Mouse (Mus musculus) intestine, postnatal 0 days (tissue): Measurements from ENCODE around the gene Ddx31. TPM values are rescaled to one million over a fixed set of nuclear protein-coding genes. Genes with fewer than 3 reads are reported as not detected.

Source experiments
- ATAC-seq: fragments of 200-750 bp; cut with Nextera tagmentation; 2 replicates; pipeline ENCODE4 v1.8.0; 2017; ENCODE audit warnings: mild to moderate bottlenecking, moderate TSS enrichment, moderate library complexity
- H3K27ac ChIP-seq: fragments of 300-500 bp; sonication (generic); 2 replicates; pipeline ENCODE4 v1.5.1; 2014; ENCODE audit warnings: mild to moderate bottlenecking, low read depth, low read length, moderate library complexity
- H3K27me3 ChIP-seq: fragments of 300-500 bp; sonication (generic); replicated peaks from 2 replicates; pipeline ENCODE4 v1.6.1; 2014; ENCODE audit warnings: low read length, mixed read lengths; ENCODE audit not compliant: control insufficient read depth, insufficient read depth
- H3K36me3 ChIP-seq: fragments of 300-500 bp; sonication (generic); 2 replicates; pipeline ENCODE4 v1.6.1; 2014; ENCODE audit warnings: mild to moderate bottlenecking, moderate library complexity; ENCODE audit not compliant: control insufficient read depth, insufficient read depth
- H3K4me1 ChIP-seq: fragments of 300-500 bp; sonication (generic); replicated peaks from 2 replicates; pipeline ENCODE4 v1.6.1; 2014; ENCODE audit warnings: antibody characterized with exemption, low read length, mixed read lengths; ENCODE audit not compliant: control insufficient read depth, insufficient read depth
- H3K4me2 ChIP-seq: fragments of 300-500 bp; sonication (generic); replicated peaks from 2 replicates; pipeline ENCODE4 v1.6.1; 2014; ENCODE audit warnings: low read depth, mild to moderate bottlenecking, moderate library complexity
- H3K4me3 ChIP-seq: fragments of 300-500 bp; sonication (generic); 2 replicates; pipeline ENCODE4 v1.5.1; 2014; ENCODE audit warnings: low read depth, low read length
- H3K9ac ChIP-seq: fragments of 300-500 bp; sonication (generic); 2 replicates; pipeline ENCODE4 v1.6.1; 2014; ENCODE audit warnings: mild to moderate bottlenecking, low read depth, low read length
- H3K9me3 ChIP-seq: fragments of 300-500 bp; sonication (generic); 2 replicates; pipeline ENCODE4 v1.6.1; 2016; ENCODE audit warnings: mixed run types; ENCODE audit not compliant: control insufficient read depth
- CTCF ChIP-seq: sonication (generic); IDR thresholded peaks from 2 replicates; pipeline ENCODE4 v1.5.1; 2016; ENCODE audit warnings: low read depth, mild to moderate bottlenecking, control low read depth, antibody characterized with exemption, moderate library complexity
- WGBS: fragments of 180-500 bp; shearing (Covaris S2); extraction: QIAGEN DNeasy Blood & Tissue Kit; methylation state at CpG from one replicate; pipeline ENCODE4 v1.1.7; 2014; 5-methylcytosine and 5-hydroxymethylcytosine counted together
- polyA plus RNA-seq: library from polyadenylated mRNA; unstranded; fragments of >200 nt; fragmentation: Nextera tagmentation; extraction: Ambion mirVana; gene quantifications from 2 replicates; pipeline ENCODE4 v1.2.1, GENCODE M21; 2015

Gene Ddx31
- polyA plus RNA-seq, 1 experiment from 2014 or later, result 3.0 TPM

DNA sequence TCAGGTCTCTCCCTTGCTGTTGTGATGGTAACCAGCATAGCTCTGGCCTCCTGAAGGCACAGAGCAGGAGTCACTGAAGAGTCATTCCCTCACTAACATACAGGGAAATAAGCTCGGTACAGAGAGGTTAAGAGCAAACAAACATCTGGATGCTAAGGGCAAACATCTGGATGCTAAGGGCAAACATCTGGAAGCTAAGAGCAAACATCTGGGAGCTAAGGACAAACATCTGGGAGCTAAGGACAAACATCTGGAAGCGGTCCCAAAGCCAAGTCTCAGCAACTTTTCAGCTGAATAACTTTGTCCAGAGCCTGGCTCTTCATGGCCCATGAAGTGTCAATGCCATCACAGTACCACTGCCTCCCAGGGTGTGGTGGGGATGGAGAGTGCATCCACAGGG is 40.6 kb upstream of the Ddx31 start:
- no peaks in the 10 kb centered on the region for H3K36me3 ChIP-seq
- TF ChIP-seq CTCF, result no peak
- no peaks in the 10 kb centered on the region for H3K4me1 ChIP-seq
- no peak overlapping the region for H3K27ac ChIP-seq
- no peak overlapping the region for H3K9ac ChIP-seq
- no peak for ATAC-seq
- H3K27me3 ChIP-seq, result no peaks in the 10 kb centered on the region
- H3K9me3 ChIP-seq, result no peaks in the 10 kb centered on the region
- no peak overlapping the region for H3K4me3 ChIP-seq
- WGBS, result 30% methylated on average over 2 of the region's 2 CpGs
- no peak overlapping the region for H3K4me2 ChIP-seq

DNA sequence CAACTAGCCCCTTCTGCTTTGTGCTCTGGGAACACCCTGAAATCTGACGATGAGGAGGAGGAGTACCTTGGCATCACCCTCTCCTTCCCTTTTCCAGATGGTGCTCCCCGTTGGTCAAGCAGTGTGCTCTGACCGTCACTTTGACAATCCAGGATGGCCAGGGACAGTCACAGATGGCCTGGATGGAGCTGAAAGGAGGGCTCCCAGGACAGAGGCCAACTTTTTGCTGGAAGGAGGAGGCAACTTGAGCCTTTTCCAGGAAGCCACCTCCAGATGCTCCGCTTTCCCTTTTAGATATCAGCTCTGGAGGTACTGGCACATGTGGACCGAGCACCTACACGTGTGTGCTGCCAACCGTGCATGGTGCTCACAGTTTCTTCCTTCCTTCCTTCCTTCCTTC is 36.8 kb upstream of the Ddx31 start:
- H3K36me3 ChIP-seq, result no peaks in the 10 kb centered on the region
- WGBS, result 87% methylated on average over 7 of the region's 7 CpGs
- H3K27me3 ChIP-seq, result no peaks in the 10 kb centered on the region
- H3K27ac ChIP-seq, result no peak overlapping the region
- no peak for ATAC-seq
- H3K9me3 ChIP-seq, result no peaks in the 10 kb centered on the region
- 0 out of 2 replicates have a peak, but pooled peaks cover 3% of the 10 kb centered on the region for H3K4me1 ChIP-seq
- H3K4me3 ChIP-seq, result no peak overlapping the region
- no peak for TF ChIP-seq CTCF
- H3K9ac ChIP-seq, result no peak overlapping the region
- no peak overlapping the region for H3K4me2 ChIP-seq

DNA sequence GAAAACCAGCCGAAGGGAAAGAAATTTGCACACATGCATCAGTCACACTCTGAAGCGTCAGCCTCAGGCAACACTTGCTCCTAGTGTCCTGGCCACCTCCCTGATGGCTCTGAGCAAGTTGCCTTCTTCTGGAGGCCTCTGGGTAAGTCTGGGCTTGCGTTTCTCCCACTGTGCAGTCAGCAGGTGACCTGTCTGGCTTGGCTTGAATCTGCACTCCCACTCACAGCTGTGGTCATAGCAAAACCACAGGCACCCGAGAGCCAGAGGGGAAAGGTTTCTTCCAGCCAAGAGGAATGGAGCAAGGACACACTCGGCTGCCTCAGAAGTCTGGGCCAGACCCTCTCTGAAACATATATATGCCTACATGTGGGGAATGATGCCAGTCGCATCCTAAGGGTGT is 31.4 kb upstream of the Ddx31 start:
- no peak for ATAC-seq
- 72% methylated on average over 6 of the region's 6 CpGs for WGBS
- no peak for TF ChIP-seq CTCF

DNA sequence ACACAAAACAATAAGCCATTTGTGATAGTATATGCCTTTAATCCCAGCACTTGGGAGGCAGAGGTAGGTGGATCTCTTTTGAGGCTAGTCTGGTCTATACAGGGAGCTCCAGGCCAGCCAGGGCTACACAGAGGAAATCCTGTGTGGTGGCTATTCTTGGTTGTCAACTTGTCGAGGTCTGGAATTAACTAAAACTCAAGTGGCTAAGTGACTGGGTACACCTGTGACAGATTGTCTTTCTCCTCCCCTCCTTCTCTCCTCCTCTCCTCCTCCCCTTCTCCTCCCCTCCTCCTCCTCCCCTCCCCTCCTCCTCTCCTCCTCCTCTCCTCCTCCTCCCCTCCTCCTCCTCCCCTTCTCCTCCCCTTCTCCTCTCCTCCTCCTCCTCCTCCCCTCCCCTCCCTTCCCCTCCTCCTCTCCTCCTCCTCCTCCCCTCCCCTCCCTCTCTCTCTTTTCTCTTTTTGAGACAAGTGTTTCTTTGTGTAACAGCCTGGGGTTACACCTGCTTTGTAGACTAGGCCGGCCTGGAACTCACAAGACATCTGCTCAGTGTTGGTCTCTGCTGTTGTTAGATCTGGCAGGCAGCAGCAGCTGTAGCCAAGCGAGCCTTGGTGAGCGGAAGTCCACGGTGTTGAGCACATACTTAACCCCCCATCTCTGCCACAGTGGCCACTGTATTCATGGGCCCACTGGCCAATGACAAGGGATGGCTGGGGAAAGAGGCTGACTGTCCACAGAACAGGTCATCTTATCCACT is 29.8 kb upstream of the Ddx31 start:
- Histone ChIP-seq H3K4me2 (no peak overlapping the region), H3K4me1 (0 out of 2 replicates have a peak, but pooled peaks cover 3% of the 10 kb centered on the region), H3K36me3 (no peaks in the 10 kb centered on the region), H3K27me3 (no peaks in the 10 kb centered on the region), H3K4me3 (no peak overlapping the region), H3K9me3 (no peaks in the 10 kb centered on the region), H3K27ac (no peak overlapping the region), H3K9ac (no peak overlapping the region)
- 61% methylated on average over 5 of the region's 5 CpGs for WGBS
- no peak for ATAC-seq
- no peak for TF ChIP-seq CTCF

More for the DNA sequence above, 31.4 kb upstream of the Ddx31 start:
- H3K4me2 ChIP-seq, result no peak overlapping the region
- 0 out of 2 replicates have a peak, but pooled peaks cover 3% of the 10 kb centered on the region for H3K4me1 ChIP-seq
- no peaks in the 10 kb centered on the region for H3K36me3 ChIP-seq
- no peak overlapping the region for H3K4me3 ChIP-seq
- no peak overlapping the region for H3K9ac ChIP-seq
- H3K9me3 ChIP-seq, result no peaks in the 10 kb centered on the region
- H3K27ac ChIP-seq, result no peak overlapping the region
- H3K27me3 ChIP-seq, result no peaks in the 10 kb centered on the region

DNA sequence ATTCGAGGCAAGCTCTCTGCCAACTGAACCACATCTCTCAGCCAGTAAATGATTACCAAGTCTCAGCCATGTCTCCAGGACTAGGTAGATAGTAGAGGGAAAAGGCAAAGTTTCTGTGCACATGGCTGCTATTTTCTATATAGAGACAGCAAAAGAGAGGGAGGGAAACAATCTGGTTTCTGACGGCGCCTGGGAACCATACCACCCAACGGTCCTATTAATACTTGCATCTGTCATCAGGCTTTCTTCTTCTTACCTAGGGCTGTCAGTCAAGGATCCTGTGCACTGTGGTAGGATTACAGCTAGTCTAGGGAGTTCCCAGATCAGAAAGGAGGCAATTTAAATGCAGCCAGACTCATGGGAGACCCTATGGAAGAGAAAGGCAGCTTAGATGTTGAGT is 21.3 kb upstream of the Ddx31 start:
- TF ChIP-seq CTCF, result no peak
- ATAC-seq, result no peak
- Histone ChIP-seq H3K27ac (no peak overlapping the region), H3K4me1 (no peaks in the 10 kb centered on the region), H3K36me3 (peaks cover 14% of the 10 kb centered on the region; the same call in 1 of the 2 replicates), H3K9me3 (no peaks in the 10 kb centered on the region), H3K27me3 (no peaks in the 10 kb centered on the region), H3K4me2 (no peak overlapping the region), H3K4me3 (no peak overlapping the region), H3K9ac (no peak overlapping the region)
- WGBS, result 68% methylated on average over 4 of the region's 4 CpGs

DNA sequence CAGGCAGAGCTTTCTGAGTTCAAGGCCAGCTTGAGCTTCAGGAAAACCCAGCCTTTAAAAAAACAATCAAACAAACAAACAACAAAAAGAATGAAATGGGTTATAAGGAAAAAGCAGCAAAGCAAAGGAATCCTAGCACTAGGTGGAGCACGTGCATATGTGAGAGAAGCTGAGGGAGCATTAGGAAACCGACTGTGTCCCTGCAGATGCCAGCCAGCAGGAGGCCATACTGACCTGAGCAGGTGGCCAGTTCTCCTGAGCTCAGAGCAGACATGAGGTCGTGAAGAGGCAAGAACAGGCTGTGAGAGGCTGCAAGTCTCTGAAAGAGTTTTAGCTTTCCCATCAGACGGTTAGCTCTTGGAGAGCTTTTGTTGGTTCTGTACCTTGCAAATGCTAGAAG is 10.9 kb upstream of the Ddx31 start:
- no peaks in the 10 kb centered on the region for H3K9me3 ChIP-seq
- no peaks in the 10 kb centered on the region for H3K27me3 ChIP-seq
- TF ChIP-seq CTCF, result peak; percentile 81
- no peak overlapping the region; the same call in 1 of the 2 replicates for H3K27ac ChIP-seq
- H3K4me2 ChIP-seq, result no peak overlapping the region
- no peak overlapping the region for H3K4me3 ChIP-seq
- no peak for ATAC-seq
- no peaks in the 10 kb centered on the region for H3K4me1 ChIP-seq
- WGBS, result 24% methylated on average over 4 of the region's 4 CpGs
- no peak overlapping the region for H3K9ac ChIP-seq
- peaks cover 65% of the 10 kb centered on the region for H3K36me3 ChIP-seq
